Mouse (Mus musculus) hindbrain, postnatal 0 days (tissue): Measurements from ENCODE around the gene Ccdc97. TPM values are rescaled to one million over a fixed set of nuclear protein-coding genes. Genes with fewer than 3 reads are reported as not detected.

Experiments
- ATAC-seq: fragments of 200-750 bp; cut with Nextera tagmentation; 2 replicates; pipeline ENCODE4 v1.8.0; 2017; ENCODE audit warnings: mild to moderate bottlenecking, moderate TSS enrichment, moderate library complexity
- DNase-seq: peaks from one replicate; pipeline ENCODE4 v3.0.0-alpha.2; 2015; ENCODE audit warnings: low spot score
- H3K27ac ChIP-seq: fragments of 300-500 bp; sonication (generic); 2 replicates; pipeline ENCODE4 v1.5.1; 2014; ENCODE audit warnings: mild to moderate bottlenecking
- H3K27me3 ChIP-seq: fragments of 300-500 bp; sonication (generic); 2 replicates; pipeline ENCODE4 v1.6.1; 2014; ENCODE audit warnings: low read length, mixed read lengths; ENCODE audit not compliant: insufficient read depth
- H3K36me3 ChIP-seq: fragments of 300-500 bp; sonication (generic); 2 replicates; pipeline ENCODE4 v1.6.1; 2014; ENCODE audit warnings: low read length, mixed read lengths; ENCODE audit not compliant: insufficient read depth
- H3K4me1 ChIP-seq: fragments of 300-500 bp; sonication (generic); 2 replicates; pipeline ENCODE4 v1.6.1; 2014; ENCODE audit warnings: antibody characterized with exemption, low read length, mixed read lengths; ENCODE audit not compliant: insufficient read depth
- H3K4me2 ChIP-seq: fragments of 300-500 bp; sonication (generic); 2 replicates; pipeline ENCODE4 v1.6.1; 2014; ENCODE audit warnings: low read depth, mild to moderate bottlenecking, low read length, moderate library complexity, mixed read lengths
- H3K4me3 ChIP-seq: fragments of 300-500 bp; sonication (generic); 2 replicates; pipeline ENCODE4 v1.5.1; 2014; ENCODE audit warnings: low read length
- H3K9ac ChIP-seq: fragments of 300-500 bp; sonication (generic); replicated peaks from 2 replicates; pipeline ENCODE4 v1.6.1; 2014; ENCODE audit warnings: mild to moderate bottlenecking, low read length, moderate library complexity, mixed read lengths
- H3K9me3 ChIP-seq: fragments of 300-500 bp; sonication (generic); 2 replicates; pipeline ENCODE4 v1.6.1; 2016; ENCODE audit warnings: low read length, mixed read lengths
- CTCF ChIP-seq: IDR thresholded peaks from 2 replicates; pipeline ENCODE4 v1.5.1; 2016; ENCODE audit warnings: antibody characterized with exemption, control low read depth, low read depth
- WGBS: fragments of 180-500 bp; shearing (Covaris S2); extraction: QIAGEN DNeasy Blood & Tissue Kit; methylation state at CpG from one replicate; pipeline ENCODE4 v1.1.7; 2014; 5-methylcytosine and 5-hydroxymethylcytosine counted together
- polyA plus RNA-seq: library from polyadenylated mRNA; unstranded; fragments of >200 nt; fragmentation: Nextera tagmentation; extraction: Ambion mirVana; gene quantifications from 2 replicates; pipeline ENCODE4 v1.2.1, GENCODE M21; 2015
- total RNA-seq: library from RNA; depleted of rRNA; stranded (reverse); fragments of >200 nt; gene quantifications from 2 replicates; pipeline ENCODE4 v1.2.3, GENCODE M21; 2014; rRNA removed

The Ccdc97 gene
- total RNA-seq = 41.2 and 43.1 TPM in 2 replicates
- polyA plus RNA-seq = 23.1 and 26.6 TPM in 2 replicates

GRCm38 (mm10) chr7:25718788-25719417 lies at the start of gene Ccdc97:
Ccdc97 (minus strand) TSS chr7:25719088.
- WGBS = 4% methylated on average over 32 of the region's 32 CpGs
- H3K36me3 ChIP-seq = peaks cover 50% of the 10 kb centered on the region

DNA sequence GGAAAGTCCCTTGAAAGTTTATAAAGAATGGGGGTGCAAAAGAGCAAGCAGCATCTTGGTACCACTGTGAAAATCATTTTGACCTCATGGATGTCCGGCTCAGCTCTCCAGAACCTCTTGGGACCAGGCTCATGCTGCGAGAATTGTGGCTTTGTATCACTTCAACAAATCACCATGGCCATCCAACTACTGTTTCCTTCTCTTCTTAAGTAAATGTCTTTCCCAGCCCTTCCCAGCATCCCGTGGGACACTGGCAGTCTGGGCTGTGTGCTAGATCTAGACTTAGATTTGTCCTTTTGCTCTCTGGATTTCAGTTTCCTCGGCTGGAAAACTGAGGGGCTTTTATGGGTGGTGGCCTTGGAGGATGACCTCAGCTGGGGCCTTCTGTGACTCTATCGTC lies 49.3 kb upstream of the Ccdc97 start:
- Histone ChIP-seq H3K36me3 (no peaks in the 10 kb centered on the region), H3K9me3 (no peaks in the 10 kb centered on the region), H3K4me3 (no peak overlapping the region), H3K9ac (no peak overlapping the region), H3K4me1 (no peaks in the 10 kb centered on the region), H3K4me2 (no peak overlapping the region), H3K27me3 (no peaks in the 10 kb centered on the region), H3K27ac (no peak overlapping the region)
- ATAC-seq (no peak), DNase-seq (no peak)
- WGBS = 93% methylated on average over 5 of the region's 5 CpGs
- TF ChIP-seq CTCF = no peak

More at GRCm38 (mm10) chr7:25718788-25719417, at the start of gene Ccdc97:
- peak; percentile 98 for DNase-seq
- Histone ChIP-seq H3K4me3 (peak within 1 kb of the TSS; percentile 59), H3K4me2 (peak within 1 kb of the TSS; percentile 93), H3K27me3 (no peaks in the 10 kb centered on the region), H3K9me3 (no peaks in the 10 kb centered on the region), H3K4me1 (0 out of 2 replicates have a peak, but pooled peaks cover 4% of the 10 kb centered on the region), H3K27ac (peak within 1 kb of the TSS; percentile 83), H3K9ac (peak within 1 kb of the TSS; percentile 63)
- peak; percentile 83 for ATAC-seq
- no peak for TF ChIP-seq CTCF

- H3K9ac ChIP-seq = no peak overlapping the region
- DNase-seq (no peak), ATAC-seq (no peak)
- no peaks in the 10 kb centered on the region for H3K9me3 ChIP-seq
- H3K4me2 ChIP-seq = no peak overlapping the region
- no peak overlapping the region for H3K4me3 ChIP-seq
- H3K27ac ChIP-seq = no peak overlapping the region
- H3K27me3 ChIP-seq = no peaks in the 10 kb centered on the region
- no peaks in the 10 kb centered on the region for H3K4me1 ChIP-seq
- no peaks in the 10 kb centered on the region for H3K36me3 ChIP-seq
- no peak for TF ChIP-seq CTCF
- WGBS = 90% methylated on average over 6 of the region's 6 CpGs
Measured at GRCm38 (mm10) chr7:25766108-25766507, 47.2 kb upstream of the Ccdc97 start.

DNA sequence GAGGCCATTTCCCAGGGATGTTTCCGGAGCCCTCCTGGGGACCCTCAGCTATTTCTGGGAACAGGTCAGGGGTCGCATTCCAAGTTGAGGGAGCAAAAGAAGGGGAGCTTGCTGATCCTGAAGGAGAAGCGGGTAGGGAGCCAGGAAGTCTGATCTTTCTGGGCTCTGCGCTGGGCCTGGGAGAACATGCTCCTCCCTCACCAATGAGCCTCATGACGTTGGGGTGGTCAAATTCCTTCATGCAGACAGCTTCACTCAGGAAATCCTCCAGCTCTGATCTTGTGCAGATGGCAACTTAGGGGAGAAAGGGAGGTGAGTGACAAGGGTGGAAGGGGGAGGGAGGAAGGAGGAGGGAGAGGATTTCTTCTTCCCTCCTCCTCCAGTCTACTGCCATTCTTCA lies 45.3 kb upstream of the Ccdc97 start:
- Histone ChIP-seq H3K9ac (no peak overlapping the region), H3K4me2 (no peak overlapping the region), H3K27me3 (no peaks in the 10 kb centered on the region), H3K27ac (no peak overlapping the region), H3K4me1 (no peaks in the 10 kb centered on the region), H3K4me3 (no peak overlapping the region), H3K9me3 (no peaks in the 10 kb centered on the region), H3K36me3 (no peaks in the 10 kb centered on the region)
- ATAC-seq (no peak), DNase-seq (no peak)
- 66% methylated on average over 5 of the region's 5 CpGs for WGBS
- no peak for TF ChIP-seq CTCF

GRCm38 (mm10) chr7:25763678-25764077 lies 44.8 kb upstream of the Ccdc97 start:
- no peak overlapping the region for H3K9ac ChIP-seq
- H3K4me1 ChIP-seq = no peaks in the 10 kb centered on the region
- H3K4me3 ChIP-seq = no peak overlapping the region
- no peaks in the 10 kb centered on the region for H3K9me3 ChIP-seq
- no peak for TF ChIP-seq CTCF
- no peaks in the 10 kb centered on the region for H3K27me3 ChIP-seq
- DNase-seq (no peak), ATAC-seq (no peak)
- no peaks in the 10 kb centered on the region for H3K36me3 ChIP-seq
- H3K4me2 ChIP-seq = no peak overlapping the region
- H3K27ac ChIP-seq = no peak overlapping the region
- 73% methylated on average over 11 of the region's 11 CpGs for WGBS

DNA sequence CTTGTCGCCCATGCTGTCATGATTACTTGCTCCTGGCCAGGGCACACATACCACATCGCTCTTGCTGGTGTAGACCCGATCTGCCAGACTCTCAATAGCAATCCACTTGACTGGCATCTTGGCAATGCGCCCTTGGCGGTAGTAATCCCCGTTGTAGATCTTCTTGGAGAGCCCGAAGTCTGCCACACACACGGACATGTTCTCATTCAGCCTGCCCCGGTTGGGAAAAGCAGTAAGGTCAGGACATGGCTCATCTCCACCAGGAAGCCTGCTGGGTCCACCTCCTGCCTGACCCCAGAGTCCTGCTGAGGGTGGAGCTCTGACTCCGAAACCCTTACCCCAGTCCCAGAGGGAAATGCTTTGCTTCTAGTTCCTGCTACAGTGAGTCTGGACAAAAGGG lies 42.5 kb upstream of the Ccdc97 start:
- no peak for TF ChIP-seq CTCF
- DNase-seq (peak; percentile 30), ATAC-seq (no peak)
- no peaks in the 10 kb centered on the region for H3K36me3 ChIP-seq
- H3K27ac ChIP-seq = no peak overlapping the region
- H3K4me3 ChIP-seq = no peak overlapping the region
- H3K9me3 ChIP-seq = no peaks in the 10 kb centered on the region
- H3K4me2 ChIP-seq = no peak overlapping the region
- H3K4me1 ChIP-seq = no peaks in the 10 kb centered on the region
- H3K9ac ChIP-seq = no peak overlapping the region
- H3K27me3 ChIP-seq = no peaks in the 10 kb centered on the region
- 47% methylated on average over 10 of the region's 10 CpGs for WGBS

DNA sequence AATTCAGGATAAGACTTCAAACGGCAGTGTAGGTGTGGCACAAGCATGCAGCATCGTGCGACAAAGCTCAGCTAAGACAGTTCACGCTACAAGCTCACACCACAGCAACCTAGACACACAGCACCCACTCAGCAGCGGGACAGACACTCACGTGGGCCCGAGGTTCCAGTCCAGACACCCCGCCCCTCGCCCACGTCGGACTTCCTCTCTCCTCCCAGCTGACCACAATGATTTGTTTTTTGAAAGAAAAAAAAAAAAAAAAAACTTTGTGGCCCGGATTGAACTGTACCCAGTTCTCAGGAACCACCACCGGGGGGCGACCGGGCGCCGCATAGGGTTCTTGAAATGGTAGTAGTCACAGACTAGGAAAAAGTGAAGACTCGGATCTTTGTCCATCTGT lies 37.1 kb upstream of the Ccdc97 start:
- H3K27me3 ChIP-seq = no peaks in the 10 kb centered on the region
- ATAC-seq = peak; percentile 18
- peak; percentile 90 for DNase-seq
- H3K9ac ChIP-seq = peak overlapping the region; percentile 29
- H3K36me3 ChIP-seq = peaks cover under 1% of the 10 kb centered on the region; the same call in 1 of the 2 replicates
- H3K4me3 ChIP-seq = peak overlapping the region; percentile 98
- H3K27ac ChIP-seq = peak overlapping the region; percentile 99
- TF ChIP-seq CTCF = peak; percentile 80
- 0% methylated on average over 18 of the region's 18 CpGs for WGBS
- peak overlapping the region; percentile 99 for H3K4me2 ChIP-seq
- H3K4me1 ChIP-seq = peaks cover 16% of the 10 kb centered on the region
- H3K9me3 ChIP-seq = no peaks in the 10 kb centered on the region
